In the genomic region with DNA sequence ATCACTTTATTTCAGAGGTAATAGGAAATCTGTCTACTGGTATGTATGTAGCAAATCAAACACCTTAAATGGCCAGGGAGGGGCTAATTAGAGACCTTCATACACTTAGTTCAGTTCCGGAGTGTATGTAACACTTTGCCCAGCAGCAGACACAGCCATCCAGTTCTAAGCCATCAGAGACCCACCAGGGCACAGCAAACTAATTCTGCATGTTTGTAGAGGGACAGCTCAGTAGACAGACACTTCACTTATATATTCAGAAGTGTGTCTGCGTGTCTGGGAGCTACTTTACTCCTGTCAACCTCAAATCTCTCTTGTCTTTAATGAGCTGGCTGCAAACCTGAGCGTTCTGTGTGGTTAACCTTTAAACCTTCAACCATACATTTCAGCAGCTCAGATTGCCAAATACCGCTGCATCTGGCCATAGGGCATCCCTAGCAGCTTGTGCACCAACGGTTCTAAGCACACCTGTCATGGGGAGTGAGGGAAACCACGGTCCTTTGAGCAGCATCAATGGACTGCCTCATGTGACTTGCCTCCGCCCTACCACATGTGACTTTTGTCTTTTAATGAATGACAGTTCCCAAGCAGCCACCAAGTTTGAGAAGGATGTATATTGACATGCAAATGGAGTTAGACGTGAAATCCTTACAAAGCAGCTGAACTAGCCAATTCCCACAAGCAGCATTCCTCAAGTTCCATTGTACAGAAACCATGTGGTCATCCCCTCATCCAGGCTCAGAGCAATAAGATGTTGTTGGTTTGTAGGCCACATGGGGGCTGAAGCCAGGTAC, we compare ENCODE assay signal across 12 mouse cellular contexts. TPM values are rescaled to one million over a fixed set of nuclear protein-coding genes. Genes with fewer than 3 reads are reported as not detected.
DNase-seq lines count a peak whose midpoint lies in the region; ATAC-seq lines count a peak whose summit lies in the region.
"Had no signal": no experiment of that assay in that cellular context is flagged by ENCODE, and none has a peak within 500 bp of the region (broad histone marks: within the 10 kb centered on the region; RNA-seq: fewer than 3 reads in every experiment).

No protein-coding gene starts in this region.

- peaks cover 12% of the 10 kb centered on the region for H3K4me1 ChIP-seq in forebrain, embryonic 14.5 days (ENCODE audit: control insufficient read depth, insufficient read depth, low read length)
- H3K4me1 ChIP-seq in liver, embryonic 12.5 days, result peaks cover 17% of the 10 kb centered on the region
- no peaks in the 10 kb centered on the region for H3K4me1 ChIP-seq in neural tube, embryonic 14.5 days (ENCODE audit: control insufficient read depth, insufficient read depth, low read length)
- H3K4me1 ChIP-seq: heart, embryonic 13.5 days had no signal

- WGBS in forebrain, embryonic 14.5 days, result 20% methylated on average over 8 of the region's 8 CpGs
- 72% methylated on average over 8 of the region's 8 CpGs for WGBS in liver, embryonic 12.5 days (ENCODE audit: insufficient replicate concordance)
- WGBS in neural tube, embryonic 14.5 days, result 27% methylated on average over 8 of the region's 8 CpGs

- DNase-seq in ZHBTc4 (ENCODE audit: low read depth, low spot score), result peak; percentile 96
- peak; percentile 76 for DNase-seq in forebrain, embryonic 14.5 days (ENCODE audit: low spot score)
- no peak for DNase-seq in left cerebral cortex, adult 9 months (ENCODE audit: low spot score in 2 of 2)
- DNase-seq in testis, postnatal 10 days (ENCODE audit: low spot score), result no peak
- DNase-seq in cerebellum, postnatal 14 days, result no peak
- DNase-seq in right cerebral cortex, postnatal 10 days (ENCODE audit: low spot score in 2 of 2), result no peak

- H3K27ac ChIP-seq in forebrain, embryonic 14.5 days (ENCODE audit: low read depth, low read length), result peak overlapping the region; percentile 79
- H3K27ac ChIP-seq in liver, embryonic 12.5 days, result peak overlapping the region; percentile 58
- no peak overlapping the region for H3K27ac ChIP-seq in neural tube, embryonic 14.5 days (ENCODE audit: low read depth, low read length)
- H3K27ac ChIP-seq: heart, embryonic 13.5 days had no signal

- H3K27me3 ChIP-seq in forebrain, embryonic 14.5 days (replicated peaks; ENCODE audit: control insufficient read depth, insufficient read depth, low read length), result no peaks in the 10 kb centered on the region
- H3K27me3 ChIP-seq in liver, embryonic 12.5 days (replicated peaks), result no peaks in the 10 kb centered on the region
- H3K27me3 ChIP-seq in neural tube, embryonic 14.5 days (ENCODE audit: control insufficient read depth, insufficient read depth, low read length), result no peaks in the 10 kb centered on the region
- H3K27me3 ChIP-seq: heart, embryonic 13.5 days had no signal

- peaks cover 18% of the 10 kb centered on the region for H3K36me3 ChIP-seq in forebrain, embryonic 14.5 days (ENCODE audit: control insufficient read depth, insufficient read depth, low read length)
- H3K36me3 ChIP-seq in liver, embryonic 12.5 days, result peaks cover 89% of the 10 kb centered on the region
- no peaks in the 10 kb centered on the region for H3K36me3 ChIP-seq in neural tube, embryonic 14.5 days (ENCODE audit: control insufficient read depth, insufficient read depth, low read length)
- H3K36me3 ChIP-seq: heart, embryonic 13.5 days had no signal

- no peak overlapping the region for H3K4me3 ChIP-seq in forebrain, embryonic 14.5 days (ENCODE audit: low read depth, low read length)
- H3K4me3 ChIP-seq in liver, embryonic 12.5 days, result no peak overlapping the region
- H3K4me3 ChIP-seq in neural tube, embryonic 14.5 days (ENCODE audit: low read depth, low read length), result no peak overlapping the region
- H3K4me3 ChIP-seq: erythroblast, embryonic 14.5 days; heart, embryonic 13.5 days; myocyte had no signal

- H3K4me2 ChIP-seq in forebrain, embryonic 14.5 days (ENCODE audit: low read length), result no peak overlapping the region
- no peak overlapping the region for H3K4me2 ChIP-seq in liver, embryonic 12.5 days
- no peak overlapping the region for H3K4me2 ChIP-seq in neural tube, embryonic 14.5 days (ENCODE audit: low read depth, low read length)
- H3K4me2 ChIP-seq: heart, embryonic 13.5 days had no signal

- ATAC-seq in forebrain, embryonic 14.5 days, result peak; percentile 89
- peak; percentile 61 for ATAC-seq in liver, embryonic 12.5 days
- ATAC-seq in neural tube, embryonic 14.5 days (ENCODE audit: low read depth), result peak; percentile 85

- H3K9ac ChIP-seq in forebrain, embryonic 14.5 days (ENCODE audit: low read length), result no peak overlapping the region
- H3K9ac ChIP-seq in liver, embryonic 12.5 days, result no peak overlapping the region
- H3K9ac ChIP-seq in neural tube, embryonic 14.5 days (replicated peaks; ENCODE audit: low read depth, low read length), result no peak overlapping the region
- H3K9ac ChIP-seq: heart, embryonic 13.5 days had no signal

- no peaks in the 10 kb centered on the region for H3K9me3 ChIP-seq in forebrain, embryonic 14.5 days (replicated peaks; ENCODE audit: control insufficient read depth, low read length)
- H3K9me3 ChIP-seq in liver, embryonic 12.5 days (replicated peaks), result no peaks in the 10 kb centered on the region
- no peaks in the 10 kb centered on the region for H3K9me3 ChIP-seq in neural tube, embryonic 14.5 days (ENCODE audit: control insufficient read depth, low read length)
- H3K9me3 ChIP-seq: heart, embryonic 13.5 days had no signal

RNA-seq across cellular contexts. Expression of gene Acss1, which starts 11.1 kb away (rescaled TPM):
- polyA plus RNA-seq in forebrain, embryonic 14.5 days (2014; fragmentation: Nextera tagmentation; extraction: Ambion mirVana), result 18.4 and 18.8 TPM in 2 replicates
- polyA plus RNA-seq in liver, embryonic 12.5 days (2016; fragmentation: Nextera tagmentation; extraction: Ambion mirVana), result 47.4 and 53.8 TPM in 2 replicates
- polyA plus RNA-seq in neural tube, embryonic 14.5 days (2014; fragmentation: Nextera tagmentation; extraction: Ambion mirVana), result 13.0 and 15.4 TPM in 2 replicates
- polyA plus RNA-seq: myocyte had no signal

RNA-seq across cellular contexts. Expression of gene Vsx1, which starts 32.0 kb away (rescaled TPM):
- 0.04 TPM in 1 of 2 replicates, not detected in the other for polyA plus RNA-seq in forebrain, embryonic 14.5 days (2014; fragmentation: Nextera tagmentation; extraction: Ambion mirVana)
- polyA plus RNA-seq in liver, embryonic 12.5 days (2016; fragmentation: Nextera tagmentation; extraction: Ambion mirVana), result not detected in 2 replicates
- polyA plus RNA-seq in neural tube, embryonic 14.5 days (2014; fragmentation: Nextera tagmentation; extraction: Ambion mirVana), result 0.06 and 0.07 TPM in 2 replicates
- polyA plus RNA-seq: erythroblast, embryonic 14.5 days; heart, embryonic 13.5 days; liver, adult 2 months; myocyte had no signal

RNA-seq across cellular contexts. Expression of gene Apmap, which starts 48.8 kb away (rescaled TPM):
- polyA plus RNA-seq in forebrain, embryonic 14.5 days (2014; fragmentation: Nextera tagmentation; extraction: Ambion mirVana), result 42.8 and 45.9 TPM in 2 replicates
- 28.2 and 28.6 TPM in 2 replicates for polyA plus RNA-seq in liver, embryonic 12.5 days (2016; fragmentation: Nextera tagmentation; extraction: Ambion mirVana)
- polyA plus RNA-seq in neural tube, embryonic 14.5 days (2014; fragmentation: Nextera tagmentation; extraction: Ambion mirVana), result 48.3 and 48.4 TPM in 2 replicates

Comparison
In these comparisons a context has a peak if more than half of its experiments do, and no peak if none do; other contexts are left out.
1. DNase-seq: peak in ZHBTc4 (single experiment) and forebrain, embryonic 14.5 days (single experiment); none in left cerebral cortex, adult 9 months (0 of 2), testis, postnatal 10 days (single experiment), cerebellum, postnatal 14 days (0 of 2) and right cerebral cortex, postnatal 10 days (0 of 2).
2. Peak in every context shown above with its lines, with median percentiles within 50 percentile points of each other: ATAC-seq.